Mouse (Mus musculus): Measurements from ENCODE around the gene Gclm. TPM values are rescaled to one million over a fixed set of nuclear protein-coding genes. Genes with fewer than 3 reads are reported as not detected.
"Not testable (repeated sequence)": the region's sequence is repeated elsewhere in the genome, so short reads cannot be mapped to it uniquely, and the experiment has no call there.

Gene Gclm
- polyA plus RNA-seq (2017; shearing (Covaris generic)): 10 to 100 TPM in 1 of 2 experiments, 1 to 10 TPM in 1; 7.8 to 11.4 TPM

DNA sequence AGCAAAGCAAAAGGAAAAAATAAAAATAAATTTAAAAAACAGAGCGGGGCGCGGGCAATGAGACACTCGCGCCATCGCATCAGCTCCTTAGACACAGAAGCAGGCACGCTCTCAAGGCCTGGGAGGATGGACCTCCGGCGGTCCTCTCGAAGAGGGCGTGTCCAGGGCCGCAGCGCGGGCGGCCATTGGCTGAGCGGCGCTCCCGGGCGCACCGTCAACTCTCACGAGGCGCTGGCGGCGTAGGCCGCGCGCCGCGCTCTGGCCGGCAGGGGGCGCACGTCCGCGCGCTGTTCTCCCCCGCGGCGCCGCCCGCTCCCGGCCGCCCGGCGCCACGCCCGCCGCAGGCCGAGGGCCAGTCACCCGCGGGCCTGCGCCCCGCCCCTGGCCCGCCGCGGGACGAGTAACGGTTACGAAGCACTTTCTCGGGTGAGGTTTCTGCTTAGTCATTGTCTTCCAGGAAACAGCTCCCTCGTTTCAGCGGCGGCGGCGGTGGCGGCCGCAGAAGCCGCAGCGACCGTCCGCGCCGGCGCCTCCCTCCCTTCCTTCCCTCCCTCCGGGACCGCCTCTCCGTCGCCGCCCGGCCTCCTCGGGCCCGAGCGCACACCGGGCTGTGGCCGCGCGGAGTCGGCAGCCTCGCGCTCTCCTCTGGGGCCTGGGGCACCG is at the start of gene Gclm:
Gene Gclm (plus strand): TSS at position 343 of the 663 bp plus-strand sequence.
- ATAC-seq: peak; percentile 97

DNA sequence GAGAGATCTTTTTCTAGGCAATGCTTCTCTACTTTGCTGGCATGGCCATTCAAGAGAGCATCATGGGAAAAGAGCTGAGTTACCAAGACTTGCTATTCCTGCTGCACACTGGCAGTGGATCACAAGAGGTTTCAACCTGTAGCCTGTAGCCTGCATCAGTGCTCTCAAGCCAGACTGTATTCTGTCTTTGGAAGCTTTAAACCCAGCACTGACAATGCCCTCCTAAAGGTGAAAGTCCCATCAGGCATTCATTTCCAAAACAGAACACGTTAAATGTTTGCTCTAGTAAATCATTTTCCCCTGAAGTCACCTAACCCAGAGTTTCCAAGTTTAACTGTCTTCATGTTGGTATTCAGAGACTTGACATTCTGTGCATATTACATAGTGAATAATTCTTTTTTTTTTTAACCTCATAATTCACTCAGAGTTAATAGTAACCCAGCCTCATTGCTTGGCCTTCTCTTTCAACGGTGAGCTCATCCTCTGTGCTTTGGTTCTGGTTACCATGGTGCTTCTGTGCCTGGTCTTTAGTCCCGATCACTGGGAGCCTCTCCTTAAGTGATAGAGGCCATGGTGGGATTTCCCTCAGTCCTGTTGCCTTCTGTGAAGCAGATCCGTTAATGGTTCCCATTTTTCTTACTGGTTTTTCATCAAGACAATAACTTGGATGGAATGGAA is 48.6 kb upstream of the Gclm start:
- ATAC-seq: no peak

DNA sequence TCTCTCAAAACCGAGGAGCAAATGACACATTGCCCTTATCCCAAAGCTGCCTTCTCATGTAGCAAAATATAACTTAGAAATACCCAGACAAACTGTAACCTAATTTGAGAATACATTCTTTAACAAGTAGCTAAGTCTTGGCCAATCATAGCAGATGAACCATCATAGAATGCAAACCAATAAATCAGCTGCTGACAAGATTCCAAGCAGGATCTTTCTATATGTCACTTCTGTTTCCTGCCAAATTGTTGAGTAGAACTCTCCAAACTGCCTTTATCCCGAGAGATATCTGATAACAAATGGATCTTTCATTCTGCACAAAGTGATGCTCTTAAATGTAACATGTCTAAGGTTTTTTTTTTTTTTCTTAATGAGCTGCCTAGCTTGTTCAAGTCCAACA is 46.8 kb upstream of the Gclm start:
- ATAC-seq: no peak

DNA sequence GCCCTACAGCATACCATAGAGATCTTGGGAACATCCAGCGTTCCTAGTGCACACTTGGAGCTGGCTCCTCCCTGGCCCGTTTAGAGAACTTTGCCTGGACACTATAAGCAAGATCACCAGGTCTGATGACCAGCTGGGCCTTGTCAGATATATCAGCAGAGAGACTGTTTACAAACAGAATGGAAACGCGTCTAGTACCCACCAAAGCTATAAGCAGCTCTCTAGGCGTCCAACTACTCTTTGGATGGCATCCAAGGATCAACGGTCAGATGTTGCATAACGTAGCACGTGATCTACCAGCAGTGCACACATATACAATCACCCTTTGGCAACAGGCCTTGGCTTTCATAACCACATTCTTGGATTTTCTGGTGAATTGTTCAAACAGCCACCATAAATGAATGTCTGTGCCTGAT is 46.4 kb upstream of the Gclm start:
- no peak for ATAC-seq

DNA sequence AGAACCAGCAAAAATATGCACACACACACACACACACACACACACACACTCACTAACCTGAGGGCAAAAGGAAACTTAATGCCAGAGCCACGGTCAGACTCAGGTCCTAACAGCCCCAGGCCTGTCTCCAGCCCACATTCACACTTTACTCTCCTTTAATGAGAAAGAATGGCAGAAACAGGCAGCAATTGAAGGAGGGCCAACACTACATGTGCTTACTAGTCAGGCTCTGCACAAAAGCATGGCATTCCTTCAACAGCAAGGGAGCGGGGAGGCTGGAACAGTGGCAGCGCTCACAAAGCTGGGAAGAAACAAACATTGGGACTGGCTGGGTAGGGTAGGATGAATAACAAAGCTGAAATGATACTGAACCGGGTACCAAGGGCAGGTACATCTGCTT is 45.8 kb upstream of the Gclm start:
- ATAC-seq: no peak

DNA sequence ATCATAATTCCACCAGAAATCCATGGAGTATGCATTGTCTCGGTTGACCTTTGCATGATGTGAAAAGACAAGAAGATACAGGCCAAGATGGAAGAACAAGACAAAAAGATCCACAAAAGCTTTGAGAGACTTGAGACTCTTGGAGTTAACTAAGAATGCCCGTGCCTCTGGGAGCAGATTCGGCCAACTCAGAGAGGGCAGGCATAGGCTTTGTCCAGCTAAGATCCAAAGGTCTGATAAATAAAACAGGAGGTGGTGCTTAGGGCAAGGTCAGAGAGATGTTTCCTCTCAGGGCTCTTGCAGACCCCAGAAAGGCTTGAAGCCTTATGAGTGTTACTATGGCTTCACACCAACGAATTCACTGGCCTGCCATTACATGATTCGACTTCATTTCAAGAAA is 45.3 kb upstream of the Gclm start:
- ATAC-seq: no peak

DNA sequence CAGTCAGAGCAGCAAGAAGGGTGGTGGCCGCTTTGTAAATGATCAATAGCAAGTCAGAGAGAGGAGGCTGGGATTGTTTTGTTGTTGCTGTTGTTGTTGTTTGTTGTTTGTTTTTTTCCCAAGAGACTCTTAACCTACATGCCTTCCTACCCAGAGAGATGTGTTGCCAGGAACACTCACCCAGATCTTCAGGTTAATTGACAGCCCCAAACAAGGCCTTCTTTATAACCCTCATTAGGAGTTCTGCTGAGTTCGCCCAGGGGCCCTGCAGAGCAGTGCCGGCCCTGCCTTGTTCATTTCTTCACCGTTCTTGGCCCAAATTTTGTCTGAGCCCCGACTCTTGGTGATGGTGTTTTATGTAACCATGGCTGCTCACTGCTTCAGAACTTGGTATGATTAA is 44.9 kb upstream of the Gclm start:
- ATAC-seq: no peak

DNA sequence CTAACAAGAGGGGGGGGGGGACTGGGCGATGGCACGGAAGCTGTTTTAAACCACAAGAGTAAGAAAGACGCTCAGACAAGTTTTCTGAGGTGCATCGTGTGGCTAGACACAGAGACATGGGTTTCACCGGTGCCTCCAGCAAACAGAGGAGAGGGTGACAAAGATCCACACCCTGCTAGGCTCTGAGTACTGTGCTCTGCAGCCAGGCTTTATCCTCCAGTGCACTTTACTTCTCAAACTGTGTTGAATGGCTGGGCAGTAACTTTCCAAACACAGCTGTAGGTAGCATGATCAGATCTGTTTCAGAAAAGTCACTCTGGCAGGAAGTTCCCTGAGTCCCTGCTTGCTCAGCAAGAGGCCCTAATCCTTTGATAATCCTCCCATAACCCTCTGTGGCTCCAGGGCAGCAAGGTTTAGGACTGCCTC is 43.0 kb upstream of the Gclm start:
- ATAC-seq: peak; percentile 91

DNA sequence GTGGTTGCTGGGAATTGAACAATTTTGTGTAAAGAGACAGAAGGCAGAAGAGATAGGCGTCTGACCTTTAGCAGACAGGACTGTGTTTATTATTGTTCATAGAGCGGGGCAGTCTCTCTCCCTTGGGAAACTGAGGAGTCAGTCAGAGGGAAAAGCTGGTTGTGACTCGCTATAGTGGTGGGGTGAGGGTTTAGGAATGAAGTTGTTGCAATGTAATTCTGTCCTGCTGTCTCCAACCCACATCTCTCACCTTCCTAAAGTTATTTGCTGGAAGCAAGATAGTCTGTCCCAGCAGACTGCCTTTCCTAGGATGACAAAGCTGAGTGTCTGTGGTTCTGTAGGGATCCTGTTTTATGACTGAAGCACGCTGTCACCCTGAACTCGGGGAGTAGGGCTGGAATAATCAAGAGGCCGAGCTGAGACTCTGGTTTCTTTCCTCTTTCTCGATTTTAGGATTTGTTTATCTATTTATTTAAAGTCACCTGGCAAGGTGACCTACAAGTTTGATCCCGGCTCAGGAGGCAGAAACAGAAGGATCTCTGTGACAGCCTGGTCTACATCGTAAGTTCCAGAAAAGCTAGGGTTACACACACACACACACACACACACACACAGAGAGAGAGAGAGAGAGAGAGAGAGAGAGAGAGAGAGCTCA is 41.6 kb upstream of the Gclm start:
- ATAC-seq: no peak

DNA sequence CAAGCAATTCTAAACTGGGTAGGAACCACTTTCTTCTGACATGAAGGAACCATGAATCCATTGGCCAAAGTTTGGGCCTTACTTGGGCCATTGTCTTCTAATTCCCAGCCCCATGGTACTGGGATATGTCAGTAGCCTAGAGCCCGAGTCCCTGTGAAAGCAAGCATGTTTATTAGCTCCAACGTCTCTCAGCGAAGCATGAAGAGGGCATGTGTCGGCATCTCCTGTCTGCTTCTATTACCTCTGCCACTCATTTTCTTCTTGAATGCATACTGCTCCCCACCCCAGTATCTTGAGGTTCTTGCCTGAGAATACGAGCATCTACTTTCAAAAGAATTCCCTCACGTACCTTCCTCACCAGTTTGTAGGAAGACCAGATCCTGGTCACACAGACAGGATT is 39.6 kb upstream of the Gclm start:
- ATAC-seq: no peak

DNA sequence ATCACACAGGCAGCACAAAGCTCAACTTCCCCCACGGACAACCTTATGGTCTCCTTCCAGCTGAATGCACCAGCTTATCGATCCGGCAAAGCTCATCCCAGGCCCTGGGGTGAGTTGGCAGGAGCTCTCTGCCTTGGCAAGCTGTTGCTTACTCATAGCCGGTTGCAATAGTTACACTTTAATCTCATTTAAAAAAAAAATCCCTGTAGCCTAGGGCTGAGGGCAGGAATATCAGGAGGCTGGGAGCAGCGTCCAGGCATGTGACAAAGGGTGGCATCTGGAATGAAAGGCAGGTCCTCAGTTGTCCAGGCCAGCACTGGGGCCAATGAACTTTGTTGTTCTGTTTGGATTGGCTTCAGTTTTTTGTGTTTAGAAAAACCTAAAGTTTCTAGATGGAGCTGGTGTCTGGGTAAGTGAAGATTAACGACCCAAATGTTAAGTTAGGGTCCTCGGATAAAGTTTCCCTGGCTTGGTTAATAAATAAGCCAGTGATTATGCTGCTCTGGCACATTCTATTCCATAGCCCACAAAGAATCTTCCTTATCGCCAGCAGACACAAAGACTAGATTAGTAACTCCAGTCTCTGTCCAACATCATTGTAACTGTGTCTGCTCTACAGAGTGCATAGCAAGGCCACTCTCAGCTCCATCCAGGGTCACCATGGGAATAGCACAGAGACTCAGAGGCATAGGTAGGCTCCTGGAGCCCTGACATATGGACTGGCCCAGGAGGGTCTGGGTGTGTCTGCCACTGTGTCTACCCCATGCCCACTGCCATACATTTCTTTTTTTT is 38.9 kb upstream of the Gclm start:
- no peak for ATAC-seq

DNA sequence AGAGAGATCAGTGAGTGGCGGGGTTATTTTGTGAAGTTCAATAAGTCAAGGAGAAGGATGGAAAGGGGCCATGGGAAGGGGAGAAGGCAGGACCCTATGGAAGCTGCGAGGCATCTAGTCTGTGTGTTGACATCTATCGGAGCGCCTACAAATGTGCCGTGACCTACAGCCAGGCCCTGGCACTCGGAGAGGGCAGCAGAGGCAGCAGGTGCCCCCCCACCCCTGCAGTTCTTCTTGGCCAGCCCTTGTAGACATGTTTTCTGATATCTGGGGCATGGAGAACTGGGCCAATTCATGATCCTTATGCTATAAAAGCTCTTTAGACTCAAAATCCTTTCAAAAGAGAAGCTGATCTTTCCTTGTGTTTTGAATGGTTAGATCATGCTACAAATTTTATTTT is 37.6 kb upstream of the Gclm start:
- ATAC-seq: no peak

DNA sequence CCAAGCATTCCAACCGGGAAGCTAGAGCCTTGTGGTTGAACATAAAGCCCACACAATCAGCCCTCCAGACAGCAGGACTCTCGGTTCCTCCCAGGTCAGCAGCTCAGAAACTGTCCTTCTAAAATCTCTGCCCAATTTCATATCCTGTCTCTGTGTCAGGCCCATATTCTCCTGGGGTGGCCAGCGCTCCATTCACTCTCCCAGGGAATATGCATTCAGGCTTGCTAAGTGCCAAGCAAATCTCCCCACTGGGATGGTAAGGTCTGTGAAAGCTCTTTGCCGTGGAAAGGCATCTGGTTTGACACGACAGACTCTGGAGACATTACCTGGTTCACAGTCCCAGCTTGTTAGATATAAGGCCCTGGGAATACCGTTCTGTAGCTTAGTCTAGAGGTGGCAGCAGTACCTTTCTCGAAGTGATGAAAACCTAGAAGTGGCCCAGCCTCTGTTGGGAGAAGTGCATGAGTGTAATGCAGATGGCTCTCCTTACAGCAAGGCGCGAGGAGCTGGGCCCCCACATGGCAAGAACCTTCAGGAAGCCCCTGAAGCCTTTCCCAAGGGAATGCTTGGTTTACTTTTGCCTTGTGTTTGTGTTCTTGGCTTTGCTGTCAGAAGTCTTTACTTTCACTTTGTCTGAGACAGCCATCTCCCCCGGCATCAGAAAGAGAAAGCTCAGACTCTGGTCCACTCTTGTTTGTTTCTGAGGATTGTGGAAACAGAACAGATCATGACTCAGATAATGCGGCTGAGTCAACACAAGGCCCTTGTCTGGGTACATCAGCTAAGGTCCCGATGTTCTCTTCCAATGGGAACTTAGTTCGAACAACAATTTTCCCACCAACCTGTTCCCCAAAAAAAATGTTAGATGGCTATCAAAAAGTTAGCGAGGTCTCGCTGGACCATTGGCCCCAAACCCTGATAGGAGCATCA is 36.8 kb upstream of the Gclm start:
- no peak for ATAC-seq

DNA sequence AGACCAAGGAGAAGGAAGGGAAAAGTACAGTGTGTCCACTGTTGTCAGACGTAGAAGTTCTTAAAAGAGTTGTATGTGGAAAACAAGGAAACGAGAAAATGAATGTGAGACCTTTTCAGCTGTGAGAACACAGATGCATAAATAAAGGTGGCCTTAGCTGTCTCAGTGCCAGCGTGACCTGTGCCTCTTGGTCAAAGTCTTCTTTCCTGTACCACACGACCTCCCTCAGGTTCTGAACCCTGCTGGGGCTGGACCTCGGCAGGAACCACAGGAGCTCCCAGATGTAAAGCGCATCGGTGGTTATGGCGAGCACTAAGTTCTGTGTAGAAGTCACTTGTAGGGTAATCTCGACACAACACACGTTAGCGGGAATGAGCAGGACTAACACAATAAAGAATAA is 35.8 kb upstream of the Gclm start:
- no peak for ATAC-seq

DNA sequence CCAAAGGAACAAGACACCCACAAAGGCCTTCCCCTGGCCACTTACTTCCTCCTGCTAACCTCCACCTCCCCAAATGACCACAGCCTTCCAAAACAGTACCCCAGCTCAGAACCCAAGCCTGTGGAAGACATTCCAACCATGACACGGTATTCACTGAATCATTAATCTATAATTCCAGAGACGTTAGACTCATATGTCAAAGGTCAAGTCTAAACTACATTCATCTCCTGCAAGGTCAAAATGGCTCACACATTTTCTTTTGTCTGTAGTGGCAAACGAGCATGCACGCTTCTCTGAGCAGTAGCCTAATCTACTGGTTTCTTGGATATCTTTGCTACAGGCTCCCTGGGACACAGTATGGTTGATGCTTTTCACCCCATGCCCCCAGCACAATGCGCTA is 34.9 kb upstream of the Gclm start:
- ATAC-seq: no peak

DNA sequence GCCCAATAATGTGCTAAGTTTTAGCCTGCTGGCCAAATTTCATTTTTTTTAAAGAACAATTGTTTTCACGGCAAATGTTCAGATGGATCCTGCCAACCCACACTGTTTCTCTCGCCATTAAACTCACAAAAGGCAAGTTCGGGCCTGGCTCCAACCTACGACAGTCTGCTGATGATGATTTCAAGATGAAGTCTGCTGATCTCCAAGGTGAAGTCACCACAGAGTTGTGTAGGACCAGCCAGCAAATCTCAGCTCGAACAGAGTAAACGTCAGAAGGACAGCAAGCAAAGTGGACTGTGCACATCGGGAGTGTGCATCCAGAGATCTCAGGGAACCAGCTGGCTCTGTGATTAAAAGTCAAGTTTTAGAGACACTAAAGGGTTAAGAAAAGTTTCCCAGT is 34.5 kb upstream of the Gclm start:
- no peak for ATAC-seq

DNA sequence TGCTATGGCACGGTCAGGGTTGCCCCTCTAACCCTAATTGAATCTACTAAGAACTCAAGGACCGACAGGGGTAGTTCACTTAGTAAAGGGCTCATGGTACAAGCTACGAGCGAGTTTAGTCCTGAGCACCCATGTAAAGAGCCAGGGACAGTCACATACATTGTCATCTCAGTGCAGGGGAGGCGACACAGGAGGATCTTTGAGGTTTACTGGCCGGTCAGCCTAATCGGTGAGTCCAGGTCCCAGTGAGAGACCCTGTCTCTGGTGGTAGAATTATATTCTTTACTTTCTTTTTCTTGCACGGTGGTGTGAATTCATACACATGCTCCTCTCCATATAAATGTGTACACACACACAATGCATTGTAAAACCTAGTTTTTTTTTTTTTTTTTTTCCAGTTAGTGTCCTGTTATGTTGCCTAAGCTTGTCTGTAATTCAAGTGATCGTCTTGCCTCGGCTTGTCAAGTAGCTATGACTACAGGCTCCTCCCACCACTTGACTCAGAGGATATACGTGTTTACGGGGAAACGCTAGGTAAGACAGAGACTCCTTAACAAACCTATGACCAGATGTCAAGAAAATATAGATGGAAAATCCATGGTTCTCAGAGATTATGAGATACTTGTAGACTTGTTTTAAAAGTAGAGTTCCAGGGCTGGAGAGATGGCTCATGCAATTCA is 33.8 kb upstream of the Gclm start:
- no peak for ATAC-seq

DNA sequence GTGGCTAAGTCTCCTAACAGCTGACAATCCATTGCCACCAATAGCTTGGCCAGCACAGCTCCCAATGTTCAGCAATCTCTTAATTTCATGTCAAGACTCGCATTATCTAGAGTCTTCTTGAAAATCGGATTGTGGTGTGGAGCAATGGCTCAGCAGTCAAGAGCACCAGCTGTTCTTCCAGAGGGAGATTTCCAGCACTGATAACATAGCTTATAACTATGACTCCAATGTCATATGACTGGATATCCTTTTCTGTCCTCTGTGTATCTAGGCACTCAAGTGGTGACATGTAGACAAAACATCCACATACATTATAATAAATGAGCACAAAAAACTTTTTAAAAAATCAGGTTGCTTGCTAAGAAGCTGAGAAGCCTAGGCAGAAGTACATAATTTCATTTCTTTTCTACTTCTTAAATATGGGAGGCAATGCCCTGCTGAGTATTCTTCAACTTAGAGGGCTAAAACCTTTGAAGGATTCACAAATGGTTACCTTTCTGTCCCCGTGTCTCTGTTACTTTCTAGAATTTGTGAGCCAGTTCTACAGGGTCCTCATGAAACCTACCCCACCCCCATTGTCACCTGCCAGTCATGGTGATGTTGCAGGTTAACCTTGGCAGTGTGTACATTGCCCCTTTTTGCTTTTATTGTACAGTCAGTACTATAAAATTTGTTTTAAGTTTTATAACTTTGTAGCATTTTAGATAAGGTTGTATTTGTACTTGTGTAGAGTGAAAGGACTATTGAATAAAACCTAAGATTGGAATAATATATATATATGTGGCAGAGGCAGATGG is 23.9 kb upstream of the Gclm start:
- ATAC-seq: no peak

DNA sequence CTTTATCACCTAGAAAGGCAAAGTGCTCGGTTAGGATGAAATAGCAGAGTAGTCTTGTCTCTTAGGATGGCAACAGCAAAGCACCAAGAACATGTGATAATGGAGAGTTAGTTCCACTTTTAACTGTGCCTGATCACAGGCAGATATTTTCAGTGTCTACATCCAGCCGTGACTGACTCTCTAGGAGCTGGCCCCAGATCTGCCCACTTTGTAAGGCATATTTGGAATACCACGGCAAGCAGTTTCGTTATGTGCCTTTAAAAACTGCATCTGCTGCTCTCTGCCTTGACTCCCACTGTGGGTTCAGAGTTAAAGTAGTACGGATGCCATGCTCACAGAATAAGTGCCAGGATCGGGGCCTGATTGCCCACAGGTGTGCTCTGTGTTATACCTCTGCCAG is 18.4 kb upstream of the Gclm start:
- ATAC-seq: not testable (repeated sequence)

DNA sequence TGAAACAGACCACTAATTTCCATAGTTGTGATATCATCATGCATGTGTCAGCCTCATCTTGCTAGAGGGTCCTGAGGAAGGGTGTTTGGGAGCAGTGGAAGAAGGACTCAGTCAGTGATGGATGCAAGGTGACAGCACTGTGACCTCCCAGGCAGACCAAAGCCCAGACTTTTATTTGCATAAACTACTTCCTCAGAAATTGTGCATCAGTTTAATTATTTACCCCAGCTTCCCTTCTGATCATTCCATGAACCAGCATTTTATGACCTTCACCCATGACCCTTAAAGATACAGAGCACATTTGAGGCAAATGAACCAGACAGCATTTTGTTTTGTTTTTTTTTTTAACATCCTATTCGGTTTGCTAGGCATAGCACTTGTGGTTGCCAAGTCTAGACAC is 9.6 kb upstream of the Gclm start:
- ATAC-seq: no peak

DNA sequence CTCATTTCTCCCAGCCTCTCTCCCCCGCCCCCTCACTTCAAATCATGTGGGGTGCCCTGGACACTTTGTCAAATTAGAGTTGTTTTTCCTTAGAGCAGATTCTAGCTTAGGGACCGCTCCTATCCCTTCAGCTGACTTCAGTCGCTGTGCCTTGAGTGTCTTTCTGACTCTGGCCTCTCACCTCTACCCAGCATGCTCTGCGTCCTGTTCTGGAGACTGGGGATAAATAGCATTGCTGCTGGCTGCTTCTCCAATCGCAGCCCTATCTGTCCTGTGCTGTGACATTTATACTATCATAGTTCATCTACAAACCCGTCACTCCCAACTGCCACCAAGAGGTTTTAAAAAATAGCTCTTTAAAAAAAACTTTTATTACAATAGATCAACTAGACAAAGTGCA is 2.5 kb upstream of the Gclm start:
- ATAC-seq: no peak
